Mouse (Mus musculus) left cerebral cortex, postnatal 36 days (tissue): ENCODE measurements at regions not wholly inside any gene's neighbourhood (a gene's known extent, or its start where the extent isn't known, plus 50 kb on each side); places are given as distances from the start of the nearest gene placed in this dataset.

ENCODE experiments used
- DNase-seq, 2 experiments: peaks; one replicate each; pipeline ENCODE4 v3.0.0; 2021 to 2022; ENCODE audit warnings: low spot score in 2 of 2, mixed read lengths in 1 of 2
- intact Hi-C: fragments of 180-260 bp; cut with DNase I; formaldehyde crosslinking; loops from one replicate; pipeline ENCODE4 v1.15.1; 2025

- no peak for DNase-seq
- intact Hi-C loops = no loop called here
Observed at GRCm38 (mm10) chr6:140897111-140897510, 168.0 kb downstream of the Gm11077 start.

- peak; percentile 12 to 33 for DNase-seq
- intact Hi-C loops = loop anchor here (10.0 kb wide), 2 partner anchors 160 to 650 kb away; no protein-coding TSS in a partner anchor
Observed at GRCm38 (mm10) chr6:140924319-140924981, 195.4 kb downstream of the Gm11077 start.

- intact Hi-C loops = loop anchor here (5.0 to 10.0 kb wide), 4 partner anchors 163 to 647 kb away; no protein-coding TSS in a partner anchor
Observed at GRCm38 (mm10) chr6:140927616-140928015, 198.5 kb downstream of the Gm11077 start.

GRCm38 (mm10) chr6:140934286-140934685 is 205.2 kb downstream of the Gm11077 start:
- no peak for DNase-seq
- intact Hi-C loops = no loop called here

More at GRCm38 (mm10) chr6:140927616-140928015, 198.5 kb downstream of the Gm11077 start:
- DNase-seq = no peak

- no peak for DNase-seq
- intact Hi-C loops = no loop called here
Observed at GRCm38 (mm10) chr6:140938025-140938424, 208.9 kb downstream of the Gm11077 start.

GRCm38 (mm10) chr6:140946720-140947119 is 217.6 kb downstream of the Gm11077 start:
- DNase-seq = peak; percentile 5 to 22
- intact Hi-C loops = no loop called here

- no peak for DNase-seq
- intact Hi-C loops = no loop called here
Observed at GRCm38 (mm10) chr6:140950483-140950882, 221.4 kb downstream of the Gm11077 start.

- peak in 1 of 2 experiments; percentile 7 for DNase-seq
- intact Hi-C loops = no loop called here
Observed at GRCm38 (mm10) chr6:140953256-140953655, 224.2 kb downstream of the Gm11077 start.

- intact Hi-C loops = no loop called here
- peak in 1 of 2 experiments; percentile 11 for DNase-seq
Observed at GRCm38 (mm10) chr6:140953721-140954120, 224.6 kb downstream of the Gm11077 start.

GRCm38 (mm10) chr6:140955751-140956521 is 226.9 kb downstream of the Gm11077 start:
- intact Hi-C loops = no loop called here
- DNase-seq = no peak

GRCm38 (mm10) chr6:140956522-140956863 is 227.4 kb downstream of the Gm11077 start:
- DNase-seq = no peak
- intact Hi-C loops = no loop called here

GRCm38 (mm10) chr6:140961987-140962386 is 232.9 kb downstream of the Gm11077 start:
- no peak for DNase-seq
- intact Hi-C loops = no loop called here

- intact Hi-C loops = no loop called here
Observed at GRCm38 (mm10) chr6:140962563-140962962, 233.5 kb downstream of the Gm11077 start.

GRCm38 (mm10) chr6:140973732-140974131 is 244.6 kb downstream of the Gm11077 start:
- intact Hi-C loops = no loop called here
- DNase-seq = no peak

More at GRCm38 (mm10) chr6:140962563-140962962, 233.5 kb downstream of the Gm11077 start:
- no peak for DNase-seq

GRCm38 (mm10) chr6:140976989-140977388 is 247.9 kb downstream of the Gm11077 start:
- no peak for DNase-seq
- intact Hi-C loops = no loop called here

GRCm38 (mm10) chr6:140983610-140984009 is 254.5 kb downstream of the Gm11077 start:
- no peak for DNase-seq
- intact Hi-C loops = no loop called here

GRCm38 (mm10) chr6:140984249-140984648 is 255.2 kb downstream of the Gm11077 start:
- no peak for DNase-seq
- intact Hi-C loops = no loop called here

- DNase-seq = no peak
- intact Hi-C loops = no loop called here
Observed at GRCm38 (mm10) chr6:140993643-140994580, 255.2 kb upstream of the Pde3a start.

GRCm38 (mm10) chr6:140995340-140996135 is 253.5 kb upstream of the Pde3a start:
- no peak for DNase-seq
- intact Hi-C loops = no loop called here
